Mouse (Mus musculus): Measurements from ENCODE around the gene Mybphl. TPM values are rescaled to one million over a fixed set of nuclear protein-coding genes. Genes with fewer than 3 reads are reported as not detected.

The Mybphl gene
- total RNA-seq, 2 experiments from 2014 or later: not detected

Other genes with a start within 250 kb of the Mybphl start
- gene Gnai3, start 218.8 kb upstream of the Mybphl start, total RNA-seq (2021): 10 to 100 TPM; 46.6 to 50.9 TPM
- gene Gpr61, start 210.0 kb upstream of the Mybphl start, total RNA-seq (2021): 10 to 100 TPM; 20.4 to 21.3 TPM
- gene Amigo1, start 178.6 kb upstream of the Mybphl start, total RNA-seq (2021): 10 to 100 TPM; 36.4 to 38.5 TPM
- 10 to 100 TPM; 11.0 to 12.7 TPM for gene Cyb561d1, start 163.7 kb upstream of the Mybphl start, total RNA-seq (2021)
- 10 to 100 TPM; 22.2 to 24.8 TPM for gene Atxn7l2, start 154.0 kb upstream of the Mybphl start, total RNA-seq (2021)
- gene Sypl2, start 138.3 kb upstream of the Mybphl start, total RNA-seq (2021): 1 to 10 TPM; 1.1 to 1.3 TPM
- 10 to 100 TPM; 91.4 to 92.5 TPM for gene Psma5, start 108.0 kb upstream of the Mybphl start, total RNA-seq (2021)
- gene Sort1, start 80.8 kb upstream of the Mybphl start, total RNA-seq (2021): 100 to 1,000 TPM; 176 to 177 TPM
- gene Psrc1, start 18.9 kb downstream of the Mybphl start, total RNA-seq (2021): 1 to 10 TPM; 6.9 to 10.0 TPM
- 100 to 1,000 TPM; 168 to 169 TPM for gene Celsr2, start 50.6 kb downstream of the Mybphl start, total RNA-seq (2021)
- 100 to 1,000 TPM; 212 to 216 TPM for gene Sars, start 80.3 kb downstream of the Mybphl start, total RNA-seq (2021)
- 1 to 10 TPM; 2.3 to 2.9 TPM for gene 1700013F07Rik, start 169.2 kb downstream of the Mybphl start, total RNA-seq (2021)
- gene 5330417C22Rik, start 171.6 kb downstream of the Mybphl start, total RNA-seq (2021): 10 to 100 TPM; 19.9 to 22.2 TPM
- gene Tmem167b, start 197.6 kb downstream of the Mybphl start, total RNA-seq (2021): 10 to 100 TPM; 40.3 to 41.0 TPM
- 10 to 100 TPM; 25.2 to 26.6 TPM for gene Taf13, start 206.8 kb downstream of the Mybphl start, total RNA-seq (2021)
- 100 to 1,000 TPM; 150 to 164 TPM for gene Wdr47, start 226.4 kb downstream of the Mybphl start, total RNA-seq (2021)

Measured in left cerebral cortex, postnatal 10 days (tissue).